Mouse (Mus musculus) forebrain, postnatal 0 days (tissue): Measurements from ENCODE around the gene Akr1a1. TPM values are rescaled to one million over a fixed set of nuclear protein-coding genes. Genes with fewer than 3 reads are reported as not detected.

Experiments
- ATAC-seq: fragments of 200-750 bp; cut with Nextera tagmentation; 2 replicates; pipeline ENCODE4 v1.8.0; 2017; ENCODE audit warnings: mild to moderate bottlenecking, moderate library complexity
- DNase-seq: peaks from one replicate; pipeline ENCODE4 v3.0.0-alpha.2; 2015
- H3K27ac ChIP-seq: fragments of 300-500 bp; sonication (generic); 2 replicates; pipeline ENCODE4 v1.5.1; 2014; ENCODE audit warnings: low read depth, mild to moderate bottlenecking, antibody characterized with exemption, low read length, moderate library complexity, mixed read lengths
- H3K27me3 ChIP-seq: fragments of 300-500 bp; sonication (generic); 2 replicates; pipeline ENCODE4 v1.6.1; 2014; ENCODE audit warnings: mild to moderate bottlenecking, low read length, mixed read lengths; ENCODE audit not compliant: insufficient read depth
- H3K36me3 ChIP-seq: fragments of 300-500 bp; sonication (generic); 2 replicates; pipeline ENCODE4 v1.6.1; 2014; ENCODE audit warnings: mild to moderate bottlenecking, moderate library complexity; ENCODE audit not compliant: insufficient read depth
- H3K4me1 ChIP-seq: fragments of 300-500 bp; sonication (generic); 2 replicates; pipeline ENCODE4 v1.6.1; 2014; ENCODE audit warnings: antibody characterized with exemption; ENCODE audit not compliant: insufficient read depth
- H3K4me2 ChIP-seq: fragments of 300-500 bp; sonication (generic); 2 replicates; pipeline ENCODE4 v1.6.1; 2014; ENCODE audit warnings: low read depth, mild to moderate bottlenecking, moderate library complexity
- H3K4me3 ChIP-seq: fragments of 300-500 bp; sonication (generic); 2 replicates; pipeline ENCODE4 v1.5.1; 2014; ENCODE audit warnings: low read depth, low read length, mixed read lengths
- H3K9ac ChIP-seq: fragments of 300-500 bp; sonication (generic); 2 replicates; pipeline ENCODE4 v1.6.1; 2014; ENCODE audit warnings: mild to moderate bottlenecking
- H3K9me3 ChIP-seq: fragments of 300-500 bp; sonication (generic); 2 replicates; pipeline ENCODE4 v1.6.1; 2016; ENCODE audit warnings: low read length
- CTCF ChIP-seq: sonication (generic); IDR thresholded peaks from 2 replicates; pipeline ENCODE4 v1.5.1; 2016; ENCODE audit warnings: antibody characterized with exemption, control low read depth, low read depth
- WGBS: fragments of 180-500 bp; shearing (Covaris S2); extraction: QIAGEN DNeasy Blood & Tissue Kit; methylation state at CpG from one replicate; pipeline ENCODE4 v1.1.7; 2014; 5-methylcytosine and 5-hydroxymethylcytosine counted together
- polyA plus RNA-seq: library from polyadenylated mRNA; unstranded; fragments of >200 nt; fragmentation: Nextera tagmentation; extraction: Ambion mirVana; gene quantifications from 2 replicates; pipeline ENCODE4 v1.2.1, GENCODE M21; 2015
- total RNA-seq: library from RNA; depleted of rRNA; stranded (reverse); fragments of >200 nt; gene quantifications from 2 replicates; pipeline ENCODE4 v1.2.3, GENCODE M21; 2014; rRNA removed

Akr1a1 gene
- total and polyA plus RNA-seq, 2 experiments from 2014 or later: 596 to 908 TPM

GRCm38 (mm10) chr4:116595793-116596192 is 55.7 kb downstream of the Akr1a1 start:
- H3K36me3 ChIP-seq: peaks cover 33% of the 10 kb centered on the region
- no peak for ATAC-seq
- H3K4me1 ChIP-seq: peaks cover 8% of the 10 kb centered on the region; the same call in 1 of the 2 replicates
- no peaks in the 10 kb centered on the region for H3K27me3 ChIP-seq
- no peak overlapping the region for H3K27ac ChIP-seq
- WGBS: 84% methylated on average over 8 of the region's 8 CpGs
- H3K9ac ChIP-seq: no peak overlapping the region
- H3K9me3 ChIP-seq: no peaks in the 10 kb centered on the region
- no peak overlapping the region for H3K4me3 ChIP-seq
- DNase-seq: no peak
- TF ChIP-seq CTCF: no peak
- H3K4me2 ChIP-seq: no peak overlapping the region

Other genes with a start within 250 kb of the Akr1a1 start
- gene Mast2, start 187.5 kb downstream of the Akr1a1 start, total RNA-seq: 73.6 and 95.1 TPM in 2 replicates
- gene Mast2, start 187.5 kb downstream of the Akr1a1 start, polyA plus RNA-seq: 25.7 and 36.2 TPM in 2 replicates
- 6.6 and 8.4 TPM in 2 replicates for gene Ipp, start 144.1 kb downstream of the Akr1a1 start, total RNA-seq
- 8.7 and 12.4 TPM in 2 replicates for gene Ipp, start 144.1 kb downstream of the Akr1a1 start, polyA plus RNA-seq
- gene Tmem69, start 95.7 kb downstream of the Akr1a1 start, total RNA-seq: 9.1 and 12.9 TPM in 2 replicates
- 19.3 and 19.9 TPM in 2 replicates for gene Tmem69, start 95.7 kb downstream of the Akr1a1 start, polyA plus RNA-seq
- gene Gpbp1l1, start 94.0 kb downstream of the Akr1a1 start, total RNA-seq: 39.6 and 47.5 TPM in 2 replicates
- 10.9 and 14.7 TPM in 2 replicates for gene Gpbp1l1, start 94.0 kb downstream of the Akr1a1 start, polyA plus RNA-seq
- gene Ccdc17, start 55.0 kb downstream of the Akr1a1 start, total RNA-seq: 2.8 and 5.7 TPM in 2 replicates
- 3.3 and 3.9 TPM in 2 replicates for gene Ccdc17, start 55.0 kb downstream of the Akr1a1 start, polyA plus RNA-seq
- gene Nasp, start 23.7 kb downstream of the Akr1a1 start, total RNA-seq: 93.3 and 100 TPM in 2 replicates
- 77.7 and 82.3 TPM in 2 replicates for gene Nasp, start 23.7 kb downstream of the Akr1a1 start, polyA plus RNA-seq
- 204 and 235 TPM in 2 replicates for gene Prdx1, start 33.9 kb upstream of the Akr1a1 start, total RNA-seq
- gene Prdx1, start 33.9 kb upstream of the Akr1a1 start, polyA plus RNA-seq: 593 and 661 TPM in 2 replicates
- 19.6 and 23.0 TPM in 2 replicates for gene Mmachc, start 56.7 kb upstream of the Akr1a1 start, total RNA-seq
- 16.4 and 21.9 TPM in 2 replicates for gene Mmachc, start 56.7 kb upstream of the Akr1a1 start, polyA plus RNA-seq
- gene Ccdc163, start 56.8 kb upstream of the Akr1a1 start, total RNA-seq: 13.2 and 15.2 TPM in 2 replicates
- 5.3 and 5.7 TPM in 2 replicates for gene Ccdc163, start 56.8 kb upstream of the Akr1a1 start, polyA plus RNA-seq
- 2.6 and 2.9 TPM in 2 replicates for gene Tesk2, start 69.3 kb upstream of the Akr1a1 start, total RNA-seq
- gene Tesk2, start 69.3 kb upstream of the Akr1a1 start, polyA plus RNA-seq: 1.2 and 1.9 TPM in 2 replicates
- gene Toe1, start 156.0 kb upstream of the Akr1a1 start, total RNA-seq: 34.2 and 39.9 TPM in 2 replicates
- 20.2 and 23.2 TPM in 2 replicates for gene Toe1, start 156.0 kb upstream of the Akr1a1 start, polyA plus RNA-seq
- 12.9 and 13.6 TPM in 2 replicates for gene Mutyh, start 156.0 kb upstream of the Akr1a1 start, total RNA-seq
- gene Mutyh, start 156.0 kb upstream of the Akr1a1 start, polyA plus RNA-seq: 3.2 and 4.7 TPM in 2 replicates
- gene Hpdl, start 170.0 kb upstream of the Akr1a1 start, total RNA-seq: 0.38 and 0.43 TPM in 2 replicates
- 0.74 and 0.78 TPM in 2 replicates for gene Hpdl, start 170.0 kb upstream of the Akr1a1 start, polyA plus RNA-seq
- 17.4 and 25.3 TPM in 2 replicates for gene Zswim5, start 225.7 kb upstream of the Akr1a1 start, total RNA-seq
- gene Zswim5, start 225.7 kb upstream of the Akr1a1 start, polyA plus RNA-seq: 1.9 and 2.4 TPM in 2 replicates